Mouse (Mus musculus) heart, embryonic 16.5 days (tissue): ENCODE measurements around the gene Ammecr1. TPM values are rescaled to one million over a fixed set of nuclear protein-coding genes. Genes with fewer than 3 reads are reported as not detected.

Source experiments
- ATAC-seq: fragments of 200-750 bp; cut with Nextera tagmentation; replicated peaks from 2 replicates; pipeline ENCODE4 v1.8.0; 2017; ENCODE audit warnings: moderate number of reproducible peaks; ENCODE audit not compliant: insufficient read depth, low FRiP score; ENCODE audit errors: extremely low read depth
- H3K27ac ChIP-seq: fragments of 300-500 bp; sonication (generic); 2 replicates; pipeline ENCODE4 v1.5.1; 2014; ENCODE audit warnings: mild to moderate bottlenecking, low read length, control low read depth, moderate library complexity
- H3K27me3 ChIP-seq: fragments of 300-500 bp; sonication (generic); 2 replicates; pipeline ENCODE4 v1.6.1; 2014; ENCODE audit warnings: low read length, mixed read lengths; ENCODE audit not compliant: control insufficient read depth, insufficient read depth
- H3K36me3 ChIP-seq: fragments of 300-500 bp; sonication (generic); 2 replicates; pipeline ENCODE4 v1.6.1; 2014; ENCODE audit not compliant: control insufficient read depth, insufficient read depth
- H3K4me1 ChIP-seq: fragments of 300-500 bp; sonication (generic); 2 replicates; pipeline ENCODE4 v1.6.1; 2014; ENCODE audit warnings: low read length, mixed read lengths; ENCODE audit not compliant: control insufficient read depth, insufficient read depth
- H3K4me2 ChIP-seq: fragments of 300-500 bp; sonication (generic); 2 replicates; pipeline ENCODE4 v1.6.1; 2014; ENCODE audit warnings: low read depth, mild to moderate bottlenecking, control low read depth, low read length
- H3K4me3 ChIP-seq: fragments of 300-500 bp; sonication (generic); 2 replicates; pipeline ENCODE4 v1.5.1; 2014; ENCODE audit warnings: mild to moderate bottlenecking, control low read depth, low read length
- H3K9ac ChIP-seq: fragments of 300-500 bp; sonication (generic); 2 replicates; pipeline ENCODE4 v1.6.1; 2014; ENCODE audit warnings: low read length, control low read depth
- H3K9me3 ChIP-seq: fragments of 300-500 bp; sonication (generic); replicated peaks from 2 replicates; pipeline ENCODE4 v1.6.1; 2016; ENCODE audit warnings: low read length; ENCODE audit not compliant: control insufficient read depth
- WGBS: fragments of 180-500 bp; shearing (Covaris S2); extraction: QIAGEN DNeasy Blood & Tissue Kit; methylation state at CpG from one replicate; pipeline ENCODE4 v1.1.7; 2014; 5-methylcytosine and 5-hydroxymethylcytosine counted together
- polyA plus RNA-seq: library from polyadenylated mRNA; unstranded; fragments of >200 nt; fragmentation: Nextera tagmentation; extraction: Ambion mirVana; gene quantifications from 2 replicates; pipeline ENCODE4 v1.2.1, GENCODE M21; 2015

The Ammecr1 gene
- polyA plus RNA-seq, 1 experiment from 2014 or later, result 15.1 TPM

- H3K9ac ChIP-seq, result no peak overlapping the region
- no peak overlapping the region for H3K4me3 ChIP-seq
- no peak overlapping the region for H3K27ac ChIP-seq
- peaks cover 2% of the 10 kb centered on the region for H3K4me1 ChIP-seq
- no peaks in the 10 kb centered on the region; the same call in none of the 2 replicates for H3K36me3 ChIP-seq
- H3K4me2 ChIP-seq, result no peak overlapping the region
- WGBS, result 83% methylated on average over 7 of the region's 7 CpGs
- no peaks in the 10 kb centered on the region for H3K27me3 ChIP-seq
- ATAC-seq, result no peak
- H3K9me3 ChIP-seq, result no peaks in the 10 kb centered on the region
Observed at GRCm38 (mm10) chrX:142839411-142839810, 127.1 kb downstream of the Ammecr1 start.

GRCm38 (mm10) chrX:142838841-142839240 lies 127.7 kb downstream of the Ammecr1 start:
- 78% methylated on average over 2 of the region's 2 CpGs for WGBS
- ATAC-seq, result peak; percentile 50
- H3K27me3 ChIP-seq, result no peaks in the 10 kb centered on the region
- peaks cover under 1% of the 10 kb centered on the region for H3K36me3 ChIP-seq
- H3K9me3 ChIP-seq, result no peaks in the 10 kb centered on the region
- H3K27ac ChIP-seq, result peak overlapping the region; percentile 46; the same call in 1 of the 2 replicates
- H3K4me3 ChIP-seq, result no peak overlapping the region
- H3K9ac ChIP-seq, result no peak overlapping the region
- peaks cover 6% of the 10 kb centered on the region for H3K4me1 ChIP-seq
- no peak overlapping the region for H3K4me2 ChIP-seq

- Histone ChIP-seq H3K4me1 (peaks cover 19% of the 10 kb centered on the region), H3K4me3 (no peak overlapping the region), H3K36me3 (peaks cover 2% of the 10 kb centered on the region), H3K9ac (no peak overlapping the region), H3K27me3 (no peaks in the 10 kb centered on the region), H3K4me2 (no peak overlapping the region), H3K27ac (no peak overlapping the region), H3K9me3 (no peaks in the 10 kb centered on the region)
- WGBS, result 84% methylated on average over 3 of the region's 3 CpGs
- no peak for ATAC-seq
Observed at GRCm38 (mm10) chrX:142837316-142837715, 129.2 kb downstream of the Ammecr1 start.

- H3K9ac ChIP-seq, result no peak overlapping the region
- H3K27ac ChIP-seq, result no peak overlapping the region
- H3K27me3 ChIP-seq, result no peaks in the 10 kb centered on the region
- no peak for ATAC-seq
- peaks cover 25% of the 10 kb centered on the region for H3K4me1 ChIP-seq
- H3K4me3 ChIP-seq, result no peak overlapping the region
- H3K36me3 ChIP-seq, result peaks cover 2% of the 10 kb centered on the region
- 84% methylated on average over 7 of the region's 7 CpGs for WGBS
- no peaks in the 10 kb centered on the region for H3K9me3 ChIP-seq
- H3K4me2 ChIP-seq, result no peak overlapping the region
Observed at GRCm38 (mm10) chrX:142836399-142836798, 130.1 kb downstream of the Ammecr1 start.

GRCm38 (mm10) chrX:142834807-142835206 lies 131.7 kb downstream of the Ammecr1 start:
- 64% methylated on average over 6 of the region's 6 CpGs for WGBS
- Histone ChIP-seq H3K4me2 (no peak overlapping the region), H3K27me3 (no peaks in the 10 kb centered on the region), H3K27ac (peak overlapping the region; percentile 89), H3K36me3 (peaks cover 2% of the 10 kb centered on the region; the same call in 1 of the 2 replicates), H3K4me3 (no peak overlapping the region), H3K9me3 (no peaks in the 10 kb centered on the region), H3K4me1 (peaks cover 28% of the 10 kb centered on the region), H3K9ac (no peak overlapping the region)
- ATAC-seq, result no peak

GRCm38 (mm10) chrX:142833164-142833796 lies 133.2 kb downstream of the Ammecr1 start:
- Histone ChIP-seq H3K4me1 (peaks cover 40% of the 10 kb centered on the region), H3K4me3 (no peak overlapping the region), H3K9me3 (no peaks in the 10 kb centered on the region), H3K36me3 (peaks cover 2% of the 10 kb centered on the region; the same call in 1 of the 2 replicates), H3K9ac (peak overlapping the region; percentile 25; the same call in 1 of the 2 replicates), H3K27me3 (no peaks in the 10 kb centered on the region), H3K27ac (peak overlapping the region; percentile 89), H3K4me2 (no peak overlapping the region)
- peak; percentile 63 for ATAC-seq
- 49% methylated on average over 13 of the region's 13 CpGs for WGBS

- no peak for ATAC-seq
- Histone ChIP-seq H3K9me3 (no peaks in the 10 kb centered on the region), H3K27me3 (no peaks in the 10 kb centered on the region), H3K9ac (no peak overlapping the region), H3K36me3 (peaks cover 2% of the 10 kb centered on the region; the same call in 1 of the 2 replicates), H3K4me1 (peaks cover 40% of the 10 kb centered on the region), H3K4me2 (no peak overlapping the region), H3K4me3 (no peak overlapping the region), H3K27ac (peak overlapping the region; percentile 89)
- 66% methylated on average over 3 of the region's 3 CpGs for WGBS
Observed at GRCm38 (mm10) chrX:142832221-142832620, 134.3 kb downstream of the Ammecr1 start.

- Histone ChIP-seq H3K4me3 (no peak overlapping the region), H3K36me3 (peaks cover 2% of the 10 kb centered on the region; the same call in 1 of the 2 replicates), H3K27ac (peak overlapping the region; percentile 68), H3K9ac (no peak overlapping the region), H3K4me2 (no peak overlapping the region), H3K27me3 (no peaks in the 10 kb centered on the region), H3K9me3 (no peaks in the 10 kb centered on the region), H3K4me1 (peaks cover 40% of the 10 kb centered on the region)
- ATAC-seq, result no peak
- WGBS, result 66% methylated on average over 6 of the region's 6 CpGs
Observed at GRCm38 (mm10) chrX:142830572-142830971, 136.0 kb downstream of the Ammecr1 start.

- Histone ChIP-seq H3K27me3 (no peaks in the 10 kb centered on the region), H3K9me3 (no peaks in the 10 kb centered on the region), H3K9ac (no peak overlapping the region), H3K4me3 (no peak overlapping the region), H3K4me2 (no peak overlapping the region), H3K36me3 (peaks cover 2% of the 10 kb centered on the region; the same call in 1 of the 2 replicates), H3K4me1 (peaks cover 40% of the 10 kb centered on the region), H3K27ac (peak overlapping the region; percentile 68)
- 65% methylated on average over 12 of the region's 12 CpGs for WGBS
- ATAC-seq, result no peak
Observed at GRCm38 (mm10) chrX:142829866-142830470, 136.6 kb downstream of the Ammecr1 start.
